Mouse (Mus musculus): ENCODE measurements around the gene Msl3l2. TPM values are rescaled to one million over a fixed set of nuclear protein-coding genes. Genes with fewer than 3 reads are reported as not detected.

The Msl3l2 gene
- polyA plus RNA-seq (2015; fragmentation: Nextera tagmentation; extraction: Ambion mirVana): 5.8 and 6.4 TPM in 2 replicates

- H3K27me3 ChIP-seq (ENCODE audit: insufficient read depth, low read length): no peaks in the 10 kb centered on the region
- no peak within 1 kb of the TSS for H3K27ac ChIP-seq (ENCODE audit: low read length)
- WGBS: 24% methylated on average over 18 of the region's 18 CpGs
These were observed at the start of gene Msl3l2 for GRCm38 (mm10) chr10:56106333-56106995. Gene Msl3l2, plus strand, starts transcription at chr10:56106917.

GRCm38 (mm10) chr10:56058979-56059422, 47.7 kb upstream of the Msl3l2 start:
- ATAC-seq (ENCODE audit: low FRiP score, low TSS enrichment): no peak
- Histone ChIP-seq H3K4me1 (ENCODE audit: insufficient read depth, low read length) (no peaks in the 10 kb centered on the region), H3K4me3 (ENCODE audit: low read length) (no peak overlapping the region), H3K36me3 (ENCODE audit: insufficient read depth, low read length) (no peaks in the 10 kb centered on the region), H3K4me2 (replicated peaks; ENCODE audit: low read depth, low read length) (no peak overlapping the region), H3K27me3 (ENCODE audit: insufficient read depth, low read length) (no peaks in the 10 kb centered on the region), H3K9ac (replicated peaks; ENCODE audit: low read length) (no peak overlapping the region), H3K27ac (ENCODE audit: low read length) (no peak overlapping the region), H3K9me3 (ENCODE audit: low read length) (no peaks in the 10 kb centered on the region)
- WGBS: 68% methylated on average over 3 of the region's 3 CpGs

More at GRCm38 (mm10) chr10:56106333-56106995, at the start of gene Msl3l2:
- Histone ChIP-seq H3K9ac (replicated peaks; ENCODE audit: low read length) (peak within 1 kb of the TSS; percentile 43), H3K4me3 (ENCODE audit: low read length) (peak within 1 kb of the TSS; percentile 28), H3K9me3 (ENCODE audit: low read length) (0 out of 2 replicates have a peak, but pooled peaks cover 3% of the 10 kb centered on the region), H3K36me3 (ENCODE audit: insufficient read depth, low read length) (no peaks in the 10 kb centered on the region), H3K4me2 (replicated peaks; ENCODE audit: low read depth, low read length) (peak within 1 kb of the TSS; percentile 47), H3K4me1 (ENCODE audit: insufficient read depth, low read length) (0 out of 2 replicates have a peak, but pooled peaks cover 8% of the 10 kb centered on the region)
- ATAC-seq (ENCODE audit: low FRiP score, low TSS enrichment): peak; percentile 92

- Histone ChIP-seq H3K9ac (replicated peaks; ENCODE audit: low read length) (no peak overlapping the region), H3K4me2 (replicated peaks; ENCODE audit: low read depth, low read length) (no peak overlapping the region), H3K27me3 (ENCODE audit: insufficient read depth, low read length) (no peaks in the 10 kb centered on the region), H3K9me3 (ENCODE audit: low read length) (no peaks in the 10 kb centered on the region), H3K36me3 (ENCODE audit: insufficient read depth, low read length) (no peaks in the 10 kb centered on the region), H3K27ac (ENCODE audit: low read length) (no peak overlapping the region), H3K4me1 (ENCODE audit: insufficient read depth, low read length) (no peaks in the 10 kb centered on the region), H3K4me3 (ENCODE audit: low read length) (no peak overlapping the region)
- ATAC-seq (ENCODE audit: low FRiP score, low TSS enrichment): peak; percentile 84
- WGBS: 73% methylated on average over 2 of the region's 2 CpGs
These were observed 45.4 kb upstream of the Msl3l2 start for GRCm38 (mm10) chr10:56061238-56061830.

- H3K9me3 ChIP-seq (ENCODE audit: low read length): no peaks in the 10 kb centered on the region
These were observed 44.0 kb upstream of the Msl3l2 start for GRCm38 (mm10) chr10:56062746-56063145.

DNA sequence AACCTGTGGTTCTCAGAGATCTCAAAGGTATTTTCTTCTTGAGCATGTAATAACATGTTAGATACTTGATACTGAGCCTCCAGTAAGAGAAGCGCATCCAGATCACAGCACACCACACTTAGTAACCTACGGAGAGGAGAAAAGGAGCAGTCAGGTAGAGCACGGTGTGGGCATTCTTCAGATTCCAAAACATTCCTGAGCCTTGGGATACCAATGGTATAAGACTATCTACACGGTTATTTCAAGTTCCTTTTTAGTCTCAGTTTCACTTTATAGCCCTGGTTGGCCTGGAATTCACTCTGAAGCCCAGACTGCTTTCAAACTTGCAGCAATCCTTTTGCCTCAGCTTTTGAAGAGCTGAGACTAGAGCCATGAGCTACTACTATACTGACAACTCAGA, 17.0 kb upstream of the Msl3l2 start:
- H3K27me3 ChIP-seq (ENCODE audit: insufficient read depth, low read length): no peaks in the 10 kb centered on the region
- no peaks in the 10 kb centered on the region for H3K36me3 ChIP-seq (ENCODE audit: insufficient read depth, low read length)
- no peak overlapping the region for H3K9ac ChIP-seq (replicated peaks; ENCODE audit: low read length)
- no peak overlapping the region for H3K4me2 ChIP-seq (replicated peaks; ENCODE audit: low read depth, low read length)
- ATAC-seq (ENCODE audit: low FRiP score, low TSS enrichment): no peak
- H3K4me1 ChIP-seq (ENCODE audit: insufficient read depth, low read length): no peaks in the 10 kb centered on the region
- no peak overlapping the region for H3K4me3 ChIP-seq (ENCODE audit: low read length)
- WGBS: 82% methylated on average over 4 of the region's 4 CpGs
- H3K27ac ChIP-seq (ENCODE audit: low read length): no peak overlapping the region
- H3K9me3 ChIP-seq (ENCODE audit: low read length): no peaks in the 10 kb centered on the region

More at GRCm38 (mm10) chr10:56062746-56063145, 44.0 kb upstream of the Msl3l2 start:
- WGBS: 85% methylated on average over 2 of the region's 2 CpGs
- no peak overlapping the region for H3K4me2 ChIP-seq (replicated peaks; ENCODE audit: low read depth, low read length)
- no peak overlapping the region for H3K9ac ChIP-seq (replicated peaks; ENCODE audit: low read length)
- no peaks in the 10 kb centered on the region for H3K36me3 ChIP-seq (ENCODE audit: insufficient read depth, low read length)
- ATAC-seq (ENCODE audit: low FRiP score, low TSS enrichment): no peak
- no peak overlapping the region for H3K4me3 ChIP-seq (ENCODE audit: low read length)
- H3K27me3 ChIP-seq (ENCODE audit: insufficient read depth, low read length): no peaks in the 10 kb centered on the region
- H3K27ac ChIP-seq (ENCODE audit: low read length): no peak overlapping the region
- no peaks in the 10 kb centered on the region for H3K4me1 ChIP-seq (ENCODE audit: insufficient read depth, low read length)

GRCm38 (mm10) chr10:56094586-56094985, 12.1 kb upstream of the Msl3l2 start:
- H3K4me2 ChIP-seq (replicated peaks; ENCODE audit: low read depth, low read length): no peak overlapping the region
- no peak overlapping the region for H3K4me3 ChIP-seq (ENCODE audit: low read length)
- no peaks in the 10 kb centered on the region for H3K27me3 ChIP-seq (ENCODE audit: insufficient read depth, low read length)
- no peak overlapping the region for H3K9ac ChIP-seq (replicated peaks; ENCODE audit: low read length)
- WGBS: 81% methylated on average over 5 of the region's 5 CpGs
- no peak for ATAC-seq (ENCODE audit: low FRiP score, low TSS enrichment)
- no peak overlapping the region for H3K27ac ChIP-seq (ENCODE audit: low read length)
- H3K4me1 ChIP-seq (ENCODE audit: insufficient read depth, low read length): no peaks in the 10 kb centered on the region
- H3K36me3 ChIP-seq (ENCODE audit: insufficient read depth, low read length): no peaks in the 10 kb centered on the region
- no peaks in the 10 kb centered on the region for H3K9me3 ChIP-seq (ENCODE audit: low read length)

DNA sequence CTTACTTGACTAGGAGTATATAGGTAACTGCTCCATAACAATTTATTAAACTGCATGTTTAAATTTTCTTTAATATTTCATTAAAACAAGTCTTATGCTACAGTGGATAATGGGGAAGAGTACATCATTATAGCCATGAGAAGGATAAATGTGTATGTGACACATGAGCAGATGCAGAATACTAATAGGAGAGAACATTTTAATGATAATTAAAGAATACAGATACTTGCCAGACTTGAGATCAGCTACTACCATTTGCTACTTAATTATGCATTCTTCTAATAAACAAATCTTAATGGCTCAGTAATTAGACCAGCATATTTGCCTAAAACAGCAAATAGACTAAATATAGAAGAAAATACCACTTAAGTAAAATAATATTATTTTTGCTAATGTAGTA, 10.0 kb upstream of the Msl3l2 start:
- no peak overlapping the region for H3K9ac ChIP-seq (replicated peaks; ENCODE audit: low read length)
- no peaks in the 10 kb centered on the region for H3K36me3 ChIP-seq (ENCODE audit: insufficient read depth, low read length)
- H3K4me2 ChIP-seq (replicated peaks; ENCODE audit: low read depth, low read length): no peak overlapping the region
- ATAC-seq (ENCODE audit: low FRiP score, low TSS enrichment): no peak
- no peaks in the 10 kb centered on the region for H3K27me3 ChIP-seq (ENCODE audit: insufficient read depth, low read length)
- no peaks in the 10 kb centered on the region for H3K4me1 ChIP-seq (ENCODE audit: insufficient read depth, low read length)
- no peaks in the 10 kb centered on the region for H3K9me3 ChIP-seq (ENCODE audit: low read length)
- H3K27ac ChIP-seq (ENCODE audit: low read length): no peak overlapping the region
- H3K4me3 ChIP-seq (ENCODE audit: low read length): no peak overlapping the region

- Histone ChIP-seq H3K27me3 (ENCODE audit: insufficient read depth, low read length) (no peaks in the 10 kb centered on the region), H3K27ac (ENCODE audit: low read length) (no peak overlapping the region), H3K4me1 (ENCODE audit: insufficient read depth, low read length) (no peaks in the 10 kb centered on the region), H3K36me3 (ENCODE audit: insufficient read depth, low read length) (no peaks in the 10 kb centered on the region), H3K4me3 (ENCODE audit: low read length) (no peak overlapping the region), H3K9ac (replicated peaks; ENCODE audit: low read length) (no peak overlapping the region), H3K4me2 (replicated peaks; ENCODE audit: low read depth, low read length) (no peak overlapping the region), H3K9me3 (ENCODE audit: low read length) (0 out of 2 replicates have a peak, but pooled peaks cover 3% of the 10 kb centered on the region)
- no peak for ATAC-seq (ENCODE audit: low FRiP score, low TSS enrichment)
- WGBS: 86% methylated on average over 3 of the region's 3 CpGs
These were observed 7.6 kb upstream of the Msl3l2 start for GRCm38 (mm10) chr10:56099126-56099525.

- Histone ChIP-seq H3K4me1 (ENCODE audit: insufficient read depth, low read length) (no peaks in the 10 kb centered on the region), H3K4me3 (ENCODE audit: low read length) (no peak overlapping the region), H3K4me2 (replicated peaks; ENCODE audit: low read depth, low read length) (no peak overlapping the region), H3K9me3 (ENCODE audit: low read length) (0 out of 2 replicates have a peak, but pooled peaks cover 3% of the 10 kb centered on the region), H3K27ac (ENCODE audit: low read length) (no peak overlapping the region), H3K27me3 (ENCODE audit: insufficient read depth, low read length) (no peaks in the 10 kb centered on the region), H3K36me3 (ENCODE audit: insufficient read depth, low read length) (no peaks in the 10 kb centered on the region), H3K9ac (replicated peaks; ENCODE audit: low read length) (no peak overlapping the region)
- 94% methylated on average over 3 of the region's 3 CpGs for WGBS
- ATAC-seq (ENCODE audit: low FRiP score, low TSS enrichment): no peak
These were observed 6.9 kb upstream of the Msl3l2 start for GRCm38 (mm10) chr10:56099641-56100310.

GRCm38 (mm10) chr10:56106996-56107334, 248 bp downstream of the Msl3l2 start:
- H3K4me3 ChIP-seq (ENCODE audit: low read length): peak overlapping the region; percentile 28
- WGBS: 46% methylated on average over 1 of the region's 1 CpGs
- H3K9ac ChIP-seq (replicated peaks; ENCODE audit: low read length): peak overlapping the region; percentile 43
- H3K27me3 ChIP-seq (ENCODE audit: insufficient read depth, low read length): no peaks in the 10 kb centered on the region
- peak overlapping the region; percentile 47 for H3K4me2 ChIP-seq (replicated peaks; ENCODE audit: low read depth, low read length)
- H3K9me3 ChIP-seq (ENCODE audit: low read length): 0 out of 2 replicates have a peak, but pooled peaks cover 3% of the 10 kb centered on the region
- H3K4me1 ChIP-seq (ENCODE audit: insufficient read depth, low read length): 0 out of 2 replicates have a peak, but pooled peaks cover 8% of the 10 kb centered on the region
- H3K27ac ChIP-seq (ENCODE audit: low read length): no peak overlapping the region
- no peaks in the 10 kb centered on the region for H3K36me3 ChIP-seq (ENCODE audit: insufficient read depth, low read length)
- ATAC-seq (ENCODE audit: low FRiP score, low TSS enrichment): no peak
